10 mouse cellular contexts compared by ENCODE assay signal in the genomic region with DNA sequence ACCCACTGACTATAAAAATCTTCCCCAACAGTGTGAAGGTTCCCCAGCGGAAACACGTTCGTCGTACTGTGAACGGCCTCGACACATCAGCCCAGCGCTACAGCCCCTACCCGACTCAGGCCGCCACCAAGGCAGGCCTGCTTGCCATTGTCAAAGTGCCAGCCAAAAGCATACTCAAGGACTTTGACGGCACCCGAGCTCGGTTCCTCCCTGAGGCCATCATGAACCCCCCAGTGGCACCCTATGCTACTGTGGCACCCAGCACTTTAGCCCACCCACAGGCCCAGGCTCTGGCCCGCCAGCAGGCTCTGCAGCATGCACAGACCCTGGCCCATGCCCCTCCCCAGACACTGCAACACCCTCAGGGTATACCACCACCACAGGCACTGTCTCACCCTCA. TPM values are rescaled to one million over a fixed set of nuclear protein-coding genes. Genes with fewer than 3 reads are reported as not detected.
DNase-seq lines count a peak whose midpoint lies in the region; ATAC-seq and TF ChIP-seq lines count a peak whose summit lies in the region.
"Had no signal": no experiment of that assay in that cellular context is flagged by ENCODE, and none has a peak within 500 bp of the region (broad histone marks: within the 10 kb centered on the region; RNA-seq: fewer than 3 reads in every experiment).

No protein-coding gene starts in this region.

- ATAC-seq in lung, embryonic 16.5 days (ENCODE audit: low read depth): no peak
- no peak for ATAC-seq in hindbrain, postnatal 0 days
- ATAC-seq in stomach, embryonic 15.5 days (ENCODE audit: insufficient read depth, low FRiP score, low read depth): no peak
- no peak for ATAC-seq in monocyte, adult 5-6 weeks (replicated peaks; ENCODE audit: insufficient number of reproducible peaks, low FRiP score, low TSS enrichment, poor library complexity, severe bottlenecking)

- peak overlapping the region; percentile 95 for H3K27ac ChIP-seq in lung, embryonic 16.5 days (ENCODE audit: low read length)
- peak overlapping the region; percentile 88 for H3K27ac ChIP-seq in hindbrain, postnatal 0 days
- peak overlapping the region; percentile 73; the same call in 1 of the 2 replicates for H3K27ac ChIP-seq in stomach, embryonic 15.5 days

- no peaks in the 10 kb centered on the region for H3K27me3 ChIP-seq in lung, embryonic 16.5 days (ENCODE audit: control insufficient read depth, insufficient read depth, low read depth, low read length)
- H3K27me3 ChIP-seq in hindbrain, postnatal 0 days (ENCODE audit: insufficient read depth, low read length): no peaks in the 10 kb centered on the region
- no peaks in the 10 kb centered on the region for H3K27me3 ChIP-seq in stomach, embryonic 15.5 days (replicated peaks)
- H3K27me3 ChIP-seq: limb, embryonic 12.5 days had no signal

- H3K4me2 ChIP-seq in lung, embryonic 16.5 days (ENCODE audit: low read depth, low read length): no peak overlapping the region
- H3K4me2 ChIP-seq in hindbrain, postnatal 0 days (ENCODE audit: low read depth, low read length): no peak overlapping the region
- H3K4me2 ChIP-seq in stomach, embryonic 15.5 days: no peak overlapping the region
- H3K4me2 ChIP-seq: limb, embryonic 12.5 days had no signal

- H3K36me3 ChIP-seq in lung, embryonic 16.5 days (ENCODE audit: control insufficient read depth, insufficient read depth, low read length): peaks cover 31% of the 10 kb centered on the region
- H3K36me3 ChIP-seq in hindbrain, postnatal 0 days (ENCODE audit: insufficient read depth, low read length): peaks cover 46% of the 10 kb centered on the region
- H3K36me3 ChIP-seq in stomach, embryonic 15.5 days: peaks cover 52% of the 10 kb centered on the region

- 0 out of 2 replicates have a peak overlapping the region, but pooled peaks have one; percentile 9 for H3K9ac ChIP-seq in lung, embryonic 16.5 days (ENCODE audit: low read length)
- H3K9ac ChIP-seq in hindbrain, postnatal 0 days (replicated peaks; ENCODE audit: low read length): no peak overlapping the region; the same call in 1 of the 2 replicates
- no peak overlapping the region for H3K9ac ChIP-seq in stomach, embryonic 15.5 days
- H3K9ac ChIP-seq: limb, embryonic 12.5 days had no signal

- WGBS in lung, embryonic 16.5 days: 71% methylated on average over 13 of the region's 13 CpGs
- 56% methylated on average over 13 of the region's 13 CpGs for WGBS in hindbrain, postnatal 0 days
- WGBS in stomach, embryonic 15.5 days: 81% methylated on average over 13 of the region's 13 CpGs

- no peak overlapping the region for H3K4me3 ChIP-seq in lung, embryonic 16.5 days (ENCODE audit: low read length)
- H3K4me3 ChIP-seq in hindbrain, postnatal 0 days (ENCODE audit: low read length): no peak overlapping the region
- no peak overlapping the region for H3K4me3 ChIP-seq in stomach, embryonic 15.5 days (replicated peaks)
- H3K4me3 ChIP-seq: limb, embryonic 12.5 days had no signal

- DNase-seq in cerebellum, postnatal 10 days: peak; percentile 40 to 50
- no peak for DNase-seq in cerebellum, postnatal 36 days
- DNase-seq in lung, postnatal 36 days: no peak
- DNase-seq in hindbrain, postnatal 0 days (ENCODE audit: low spot score): peak; percentile 45
- DNase-seq in spleen, adult 18-20 months: no peak
- DNase-seq: kidney, adult 9 months had no signal

- no peak for TF ChIP-seq CTCF in hindbrain, postnatal 0 days (IDR thresholded peaks at IDR 0.05; ENCODE audit: low read depth)

- no peaks in the 10 kb centered on the region for H3K9me3 ChIP-seq in lung, embryonic 16.5 days (ENCODE audit: control insufficient read depth, low read length)
- H3K9me3 ChIP-seq in hindbrain, postnatal 0 days (ENCODE audit: low read length): no peaks in the 10 kb centered on the region
- no peaks in the 10 kb centered on the region for H3K9me3 ChIP-seq in stomach, embryonic 15.5 days
- H3K9me3 ChIP-seq: limb, embryonic 12.5 days had no signal

- H3K4me1 ChIP-seq in lung, embryonic 16.5 days (replicated peaks; ENCODE audit: control insufficient read depth, insufficient read depth, low read length): peaks cover 28% of the 10 kb centered on the region
- H3K4me1 ChIP-seq in hindbrain, postnatal 0 days (ENCODE audit: insufficient read depth, low read length): peaks cover 18% of the 10 kb centered on the region
- peaks cover 8% of the 10 kb centered on the region; the same call in 1 of the 2 replicates for H3K4me1 ChIP-seq in stomach, embryonic 15.5 days

RNA-seq across cellular contexts. Expression of gene Traf4, which starts 11.6 kb away (rescaled TPM):
- 84.2 and 96.3 TPM in 2 replicates for polyA plus RNA-seq in lung, embryonic 16.5 days (2015; fragmentation: Nextera tagmentation; extraction: Ambion mirVana)
- total RNA-seq in hindbrain, postnatal 0 days (2014; rRNA removed): 124 and 130 TPM in 2 replicates
- polyA plus RNA-seq in hindbrain, postnatal 0 days (2015; fragmentation: Nextera tagmentation; extraction: Ambion mirVana): 79.5 and 88.7 TPM in 2 replicates
- 57.3 and 67.4 TPM in 2 replicates for polyA plus RNA-seq in stomach, embryonic 15.5 days (2015; fragmentation: Nextera tagmentation; extraction: Ambion mirVana)
- total RNA-seq in monocyte, adult 5-6 weeks (2017): 3.6 to 4.9 TPM (median 3.6 TPM) in 3 replicates

RNA-seq across cellular contexts. Expression of gene Nek8, which starts 22.7 kb away (rescaled TPM):
- 20.6 and 22.3 TPM in 2 replicates for polyA plus RNA-seq in lung, embryonic 16.5 days (2015; fragmentation: Nextera tagmentation; extraction: Ambion mirVana)
- 7.6 and 11.8 TPM in 2 replicates for total RNA-seq in hindbrain, postnatal 0 days (2014; rRNA removed)
- polyA plus RNA-seq in hindbrain, postnatal 0 days (2015; fragmentation: Nextera tagmentation; extraction: Ambion mirVana): 7.3 and 7.7 TPM in 2 replicates
- 15.4 and 18.2 TPM in 2 replicates for polyA plus RNA-seq in stomach, embryonic 15.5 days (2015; fragmentation: Nextera tagmentation; extraction: Ambion mirVana)
- total RNA-seq in monocyte, adult 5-6 weeks (2017): 2.5 to 4.3 TPM (median 2.8 TPM) in 3 replicates

RNA-seq across cellular contexts. Expression of gene Tlcd1, which starts 22.7 kb away (rescaled TPM):
- 24.4 and 25.9 TPM in 2 replicates for polyA plus RNA-seq in lung, embryonic 16.5 days (2015; fragmentation: Nextera tagmentation; extraction: Ambion mirVana)
- total RNA-seq in hindbrain, postnatal 0 days (2014; rRNA removed): 37.5 and 46.1 TPM in 2 replicates
- polyA plus RNA-seq in hindbrain, postnatal 0 days (2015; fragmentation: Nextera tagmentation; extraction: Ambion mirVana): 36.8 and 42.6 TPM in 2 replicates
- 29.8 and 30.8 TPM in 2 replicates for polyA plus RNA-seq in stomach, embryonic 15.5 days (2015; fragmentation: Nextera tagmentation; extraction: Ambion mirVana)
- total RNA-seq in monocyte, adult 5-6 weeks (2017): 2.5 to 4.6 TPM (median 2.9 TPM) in 3 replicates

RNA-seq across cellular contexts. Expression of gene Rpl23a, which starts 29.6 kb away (rescaled TPM):
- 1,346 and 1,426 TPM in 2 replicates for polyA plus RNA-seq in lung, embryonic 16.5 days (2015; fragmentation: Nextera tagmentation; extraction: Ambion mirVana)
- total RNA-seq in hindbrain, postnatal 0 days (2014; rRNA removed): 418 and 469 TPM in 2 replicates
- polyA plus RNA-seq in hindbrain, postnatal 0 days (2015; fragmentation: Nextera tagmentation; extraction: Ambion mirVana): 906 and 915 TPM in 2 replicates
- polyA plus RNA-seq in stomach, embryonic 15.5 days (2015; fragmentation: Nextera tagmentation; extraction: Ambion mirVana): 1,236 and 1,312 TPM in 2 replicates
- total RNA-seq in monocyte, adult 5-6 weeks (2017): 1,700 to 2,580 TPM (median 2,203 TPM) in 3 replicates

RNA-seq across cellular contexts. Expression of gene Rab34, which starts 34.5 kb away (rescaled TPM):
- polyA plus RNA-seq in lung, embryonic 16.5 days (2015; fragmentation: Nextera tagmentation; extraction: Ambion mirVana): 117 and 129 TPM in 2 replicates
- 85.6 and 96.4 TPM in 2 replicates for total RNA-seq in hindbrain, postnatal 0 days (2014; rRNA removed)
- polyA plus RNA-seq in hindbrain, postnatal 0 days (2015; fragmentation: Nextera tagmentation; extraction: Ambion mirVana): 63.5 and 76.2 TPM in 2 replicates
- 111 and 120 TPM in 2 replicates for polyA plus RNA-seq in stomach, embryonic 15.5 days (2015; fragmentation: Nextera tagmentation; extraction: Ambion mirVana)
- not detected in 3 replicates for total RNA-seq in monocyte, adult 5-6 weeks (2017)

Comparison
In these comparisons a context has a peak if more than half of its experiments do, and no peak if none do; other contexts are left out.
1. DNase-seq: peak in cerebellum, postnatal 10 days (2 of 2) and hindbrain, postnatal 0 days (single experiment); none in cerebellum, postnatal 36 days (0 of 2), lung, postnatal 36 days (single experiment) and spleen, adult 18-20 months (0 of 2).
2. Peak in every context shown above with its lines, with median percentiles within 50 percentile points of each other: H3K27ac ChIP-seq.